Mouse (Mus musculus): ENCODE measurements around the gene Zfp385b.
A peak's percentile ranks its signal among the peaks of the same experiment; 100 is the strongest.

DNA sequence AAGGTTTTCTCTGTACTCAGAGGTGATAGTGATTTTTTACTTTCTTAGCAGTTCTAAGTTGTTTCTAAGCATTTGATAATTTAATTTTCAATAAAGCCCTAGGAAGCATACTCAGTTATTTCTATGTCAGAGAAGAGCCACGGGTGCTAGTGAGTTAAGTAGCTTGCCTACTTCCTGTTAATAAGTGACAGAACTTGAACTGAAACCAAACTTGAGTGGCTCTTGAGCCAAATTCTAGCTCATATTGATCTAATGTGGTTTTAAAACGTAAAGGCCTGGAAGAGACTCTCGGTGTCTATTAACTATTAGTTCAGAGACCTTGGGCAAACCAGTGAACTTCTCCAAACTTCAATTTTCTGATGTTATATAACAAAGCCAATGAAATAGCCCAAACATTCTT is 278.6 kb downstream of the Zfp385b start:
- TF ChIP-seq EP300 (IDR thresholded peaks at IDR 0.05; ENCODE audit: low read depth), result peak; percentile 52; the same call in 1 of the 2 replicates
- TF ChIP-seq CTCF (IDR thresholded peaks at IDR 0.05; ENCODE audit: low read depth), result no peak

Measured in liver, postnatal 0 days (tissue).